Mouse (Mus musculus): ENCODE data around the gene Ltc4s. TPM values are rescaled to one million over a fixed set of nuclear protein-coding genes. Genes with fewer than 3 reads are reported as not detected.
A peak's percentile ranks its signal among the peaks of the same experiment; 100 is the strongest.

The Ltc4s gene
- 1.1 and 1.4 TPM in 2 replicates for total RNA-seq (2012; rRNA removed)
- 0.47 TPM in 1 of 2 replicates, not detected in the other for total RNA-seq (2014; rRNA removed)
- polyA plus RNA-seq (2012; ENCODE audit: insufficient read length, low read depth): 2.0 and 3.1 TPM in 2 replicates

DNA sequence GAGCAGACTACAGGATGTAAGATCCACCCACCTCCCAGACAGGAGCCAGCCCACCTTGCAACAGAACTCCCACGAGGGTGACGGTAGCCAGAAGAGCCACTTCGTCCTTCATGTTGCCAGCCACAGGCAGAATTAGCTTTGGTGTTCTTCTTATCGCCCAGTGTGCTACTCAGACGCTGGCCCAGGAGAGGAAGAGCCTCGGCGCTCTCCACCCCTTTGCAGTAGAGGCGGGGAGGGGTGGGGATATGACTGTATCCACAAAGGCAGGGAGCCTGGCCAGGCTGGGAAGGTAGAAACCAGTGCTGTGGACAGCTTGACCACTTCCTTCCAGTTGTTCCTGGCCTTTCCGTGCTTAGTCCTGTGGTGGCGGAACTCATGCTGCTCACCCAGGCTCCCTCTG, at the start of gene Ltc4s:
Gene Ltc4s (minus strand): TSS at position 293 of the 400 bp plus-strand sequence.
- peak within 1 kb of the TSS in 2 of 3 experiments; percentile 56 to 64 for H3K4me3 ChIP-seq (replicated peaks in 1 of 3; ENCODE audit: low read depth in 2 of 3, low read length in 2 of 3, poor library complexity in 1 of 3)
- H3K9me3 ChIP-seq (replicated peaks; ENCODE audit: low read length): no peaks in the 10 kb centered on the region
- H3K9ac ChIP-seq (ENCODE audit: insufficient read depth, low read depth): no peak within 1 kb of the TSS
- dilution Hi-C loops (cut with MboI; ENCODE audit: extremely low pct_ligation_motif_present, extremely low pct_unique_long_range_greater_than_20kb, low sequenced_read_pairs): no loop called here
- in situ Hi-C loops (cut with MboI; ENCODE audit: low pct_ligation_motif_present, low pct_unique_long_range_greater_than_20kb, low sequenced_read_pairs): no loop called here
- no peaks in the 10 kb centered on the region for H3K27me3 ChIP-seq (replicated peaks)
- DNase-seq (ENCODE audit: extremely low read depth): no peak
- peaks cover 14 to 28% of the 10 kb centered on the region in 2 experiments for H3K4me1 ChIP-seq (ENCODE audit: control insufficient read depth in 1 of 2, insufficient read depth in 2 of 2)
- no peak within 1 kb of the TSS for H3K27ac ChIP-seq (ENCODE audit: insufficient read depth, low read depth)
- H3K79me2 ChIP-seq (replicated peaks; ENCODE audit: control insufficient read depth, extremely low read depth, insufficient read depth, poor library complexity, severe bottlenecking): no peaks in the 10 kb centered on the region
- H3K4me2 ChIP-seq (ENCODE audit: insufficient read depth, low read depth, poor library complexity, severe bottlenecking): peak within 1 kb of the TSS; percentile 67
- TF ChIP-seq SMC3 (IDR thresholded peaks at IDR 0.05; ENCODE audit: low read depth, low read length) (no peak), E2F4 (IDR thresholded peaks at IDR 0.05; ENCODE audit: insufficient replicate concordance, low read depth, low read length) (no peak), CTCF (conservative IDR thresholded peaks at IDR 0.05 in 1 of 2, IDR thresholded peaks at IDR 0.05 in 1 of 2; ENCODE audit: low read depth in 2 of 2, low read length in 2 of 2) (no peak), MAX (IDR thresholded peaks at IDR 0.05; ENCODE audit: low read length) (no peak), EP300 (IDR thresholded peaks at IDR 0.05; ENCODE audit: low read length) (no peak), CHD2 (IDR thresholded peaks at IDR 0.05; ENCODE audit: low read length) (no peak)
- H3K36me3 ChIP-seq (replicated peaks in 1 of 2; ENCODE audit: control insufficient read depth in 1 of 2, insufficient read depth in 1 of 2, low read length in 1 of 2): peaks cover 18 to 29% of the 10 kb centered on the region in 2 experiments

DNA sequence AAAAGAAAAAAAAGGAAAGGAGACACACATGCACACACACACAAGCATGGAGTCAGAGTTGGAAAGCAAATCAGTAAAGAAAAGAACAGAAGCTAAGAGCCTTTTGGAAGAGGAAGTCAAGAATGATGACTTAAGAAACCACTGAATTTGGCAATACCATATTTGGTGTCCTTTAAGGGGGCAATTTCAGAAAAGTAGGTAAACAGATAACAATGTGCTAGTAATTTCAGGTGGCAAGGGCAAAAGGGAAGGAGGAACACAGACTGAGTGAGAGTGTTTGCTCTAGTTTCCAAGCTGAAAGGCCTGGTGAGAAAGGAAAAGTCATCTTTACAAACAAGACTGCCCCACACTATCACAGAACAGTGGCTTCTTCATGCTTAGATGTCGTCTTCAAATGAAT, 48.0 kb upstream of the Ltc4s start:
- dilution Hi-C loops (cut with MboI; ENCODE audit: extremely low pct_ligation_motif_present, extremely low pct_unique_long_range_greater_than_20kb, low sequenced_read_pairs) (no loop called here), in situ Hi-C loops (cut with MboI; ENCODE audit: low pct_ligation_motif_present, low pct_unique_long_range_greater_than_20kb, low sequenced_read_pairs) (no loop called here)
- Histone ChIP-seq H3K79me2 (replicated peaks; ENCODE audit: control insufficient read depth, extremely low read depth, insufficient read depth, poor library complexity, severe bottlenecking) (peaks cover 44% of the 10 kb centered on the region), H3K27me3 (replicated peaks) (no peaks in the 10 kb centered on the region), H3K9me3 (replicated peaks; ENCODE audit: low read length) (peaks cover 7% of the 10 kb centered on the region), H3K4me2 (ENCODE audit: insufficient read depth, low read depth, poor library complexity, severe bottlenecking) (peak overlapping the region; percentile 11; the same call in 1 of the 2 replicates), H3K4me3 (replicated peaks in 1 of 3; ENCODE audit: low read depth in 2 of 3, low read length in 2 of 3, poor library complexity in 1 of 3) (no peak overlapping the region), H3K9ac (ENCODE audit: insufficient read depth, low read depth) (0 out of 2 replicates have a peak overlapping the region, but pooled peaks have one; percentile 24), H3K4me1 (ENCODE audit: control insufficient read depth in 1 of 2, insufficient read depth in 2 of 2) (peaks cover 12 to 55% of the 10 kb centered on the region in 2 experiments), H3K27ac (ENCODE audit: insufficient read depth, low read depth) (peak overlapping the region; percentile 35; the same call in 1 of the 2 replicates), H3K36me3 (replicated peaks in 1 of 2; ENCODE audit: control insufficient read depth in 1 of 2, insufficient read depth in 1 of 2, low read length in 1 of 2) (peaks cover 23 to 51% of the 10 kb centered on the region in 2 experiments)
- DNase-seq (ENCODE audit: extremely low read depth): no peak
- TF ChIP-seq EP300 (IDR thresholded peaks at IDR 0.05; ENCODE audit: low read length): 0 out of 2 replicates have a peak, but pooled peaks have one; percentile 39
- no peak for TF ChIP-seq POLR2A (IDR thresholded peaks at IDR 0.05; ENCODE audit: low read depth, low read length)
- TF ChIP-seq RAD21 (IDR thresholded peaks at IDR 0.05; ENCODE audit: low read depth, low read length): no peak
- no peak for TF ChIP-seq GABPA (IDR thresholded peaks at IDR 0.05; ENCODE audit: insufficient replicate concordance, low read depth, low read length)
- TF ChIP-seq NRF1 (IDR thresholded peaks at IDR 0.05; ENCODE audit: low read depth, low read length): no peak
- TF ChIP-seq CHD1 (IDR thresholded peaks at IDR 0.05; ENCODE audit: low read depth, low read length): no peak
- TF ChIP-seq ELF1 (IDR thresholded peaks at IDR 0.05; ENCODE audit: low read depth, low read length): 0 out of 2 replicates have a peak, but pooled peaks have one; percentile 9
- no peak for TF ChIP-seq RCOR1 (conservative IDR thresholded peaks at IDR 0.05; ENCODE audit: low read depth, low read length)
- TF ChIP-seq ZNF384 (IDR thresholded peaks at IDR 0.05; ENCODE audit: low read depth, low read length): 0 out of 2 replicates have a peak, but pooled peaks have one; percentile 16
